Mouse (Mus musculus) forebrain, embryonic 14.5 days (tissue): Measurements from ENCODE around the gene Slc29a1. TPM values are rescaled to one million over a fixed set of nuclear protein-coding genes. Genes with fewer than 3 reads are reported as not detected.

Source experiments
- ATAC-seq: fragments of 200-750 bp; cut with Nextera tagmentation; 2 replicates; pipeline ENCODE4 v1.8.0; 2017; ENCODE audit warnings: mild to moderate bottlenecking, moderate library complexity
- DNase-seq: peaks from one replicate; pipeline ENCODE4 v3.0.0-alpha.2; 2015; ENCODE audit warnings: low spot score
- H3K27ac ChIP-seq: fragments of 300-500 bp; sonication (generic); 2 replicates; pipeline ENCODE4 v1.5.1; 2014; ENCODE audit warnings: low read depth, mild to moderate bottlenecking, control low read depth, low read length, moderate library complexity
- H3K27me3 ChIP-seq: fragments of 300-500 bp; sonication (generic); replicated peaks from 2 replicates; pipeline ENCODE4 v1.6.1; 2014; ENCODE audit warnings: low read length, control low read depth, mixed read lengths; ENCODE audit not compliant: control insufficient read depth, insufficient read depth
- H3K36me3 ChIP-seq: fragments of 300-500 bp; sonication (generic); 2 replicates; pipeline ENCODE4 v1.6.1; 2014; ENCODE audit warnings: low read length, control low read depth; ENCODE audit not compliant: control insufficient read depth, insufficient read depth
- H3K4me1 ChIP-seq: fragments of 300-500 bp; sonication (generic); 2 replicates; pipeline ENCODE4 v1.6.1; 2014; ENCODE audit warnings: antibody characterized with exemption, low read length, control low read depth; ENCODE audit not compliant: control insufficient read depth, insufficient read depth
- H3K4me2 ChIP-seq: fragments of 300-500 bp; sonication (generic); 2 replicates; pipeline ENCODE4 v1.6.1; 2014; ENCODE audit warnings: mild to moderate bottlenecking, control low read depth, low read length
- H3K4me3 ChIP-seq: fragments of 300-500 bp; sonication (generic); 2 replicates; pipeline ENCODE4 v1.5.1; 2014; ENCODE audit warnings: low read depth, low read length, control low read depth
- H3K9ac ChIP-seq: fragments of 300-500 bp; sonication (generic); 2 replicates; pipeline ENCODE4 v1.6.1; 2014; ENCODE audit warnings: mild to moderate bottlenecking, low read length, control low read depth, moderate library complexity
- H3K9me3 ChIP-seq: fragments of 300-500 bp; sonication (generic); replicated peaks from 2 replicates; pipeline ENCODE4 v1.6.1; 2016; ENCODE audit warnings: low read length, control low read depth, mixed read lengths; ENCODE audit not compliant: control insufficient read depth
- WGBS: fragments of 180-500 bp; shearing (Covaris S2); extraction: QIAGEN DNeasy Blood & Tissue Kit; methylation state at CpG from one replicate; pipeline ENCODE4 v1.1.7; 2014; 5-methylcytosine and 5-hydroxymethylcytosine counted together
- polyA plus RNA-seq: library from polyadenylated mRNA; unstranded; fragments of >200 nt; fragmentation: Nextera tagmentation; extraction: Ambion mirVana; gene quantifications from 2 replicates; pipeline ENCODE4 v1.2.1, GENCODE M21; 2014

The Slc29a1 gene
- polyA plus RNA-seq, 1 experiment from 2014 or later, result 53.0 TPM

- peak overlapping the region; percentile 35 for H3K9ac ChIP-seq
- no peak overlapping the region for H3K27ac ChIP-seq
- 48% methylated on average over 12 of the region's 12 CpGs for WGBS
- H3K9me3 ChIP-seq, result no peaks in the 10 kb centered on the region
- peaks cover 5% of the 10 kb centered on the region; the same call in 1 of the 2 replicates for H3K4me1 ChIP-seq
- no peak overlapping the region for H3K4me2 ChIP-seq
- no peaks in the 10 kb centered on the region for H3K27me3 ChIP-seq
- H3K4me3 ChIP-seq, result no peak overlapping the region
- DNase-seq (no peak), ATAC-seq (no peak)
- H3K36me3 ChIP-seq, result no peaks in the 10 kb centered on the region
Observed at GRCm38 (mm10) chr17:45580958-45581477, 18.4 kb downstream of the Slc29a1 start.

GRCm38 (mm10) chr17:45579554-45579953 lies 19.9 kb downstream of the Slc29a1 start:
- no peak for ATAC-seq
- no peaks in the 10 kb centered on the region for H3K36me3 ChIP-seq
- H3K9me3 ChIP-seq, result no peaks in the 10 kb centered on the region
- H3K4me3 ChIP-seq, result no peak overlapping the region
- H3K27ac ChIP-seq, result no peak overlapping the region
- H3K9ac ChIP-seq, result no peak overlapping the region
- no peaks in the 10 kb centered on the region for H3K27me3 ChIP-seq
- DNase-seq, result no peak
- H3K4me2 ChIP-seq, result no peak overlapping the region
- 84% methylated on average over 4 of the region's 4 CpGs for WGBS
- peaks cover 7% of the 10 kb centered on the region for H3K4me1 ChIP-seq

- Histone ChIP-seq H3K27ac (no peak overlapping the region), H3K9me3 (no peaks in the 10 kb centered on the region), H3K4me1 (peaks cover 6% of the 10 kb centered on the region), H3K4me3 (no peak overlapping the region), H3K4me2 (no peak overlapping the region), H3K36me3 (no peaks in the 10 kb centered on the region), H3K27me3 (no peaks in the 10 kb centered on the region), H3K9ac (no peak overlapping the region)
- ATAC-seq (no peak), DNase-seq (no peak)
- 65% methylated on average over 7 of the region's 7 CpGs for WGBS
Observed at GRCm38 (mm10) chr17:45578843-45579242, 20.6 kb downstream of the Slc29a1 start.

- H3K9ac ChIP-seq, result no peak overlapping the region
- H3K36me3 ChIP-seq, result no peaks in the 10 kb centered on the region
- H3K9me3 ChIP-seq, result no peaks in the 10 kb centered on the region
- no peaks in the 10 kb centered on the region for H3K27me3 ChIP-seq
- no peak overlapping the region for H3K4me3 ChIP-seq
- DNase-seq (no peak), ATAC-seq (no peak)
- H3K4me1 ChIP-seq, result peaks cover 6% of the 10 kb centered on the region
- no peak overlapping the region for H3K27ac ChIP-seq
- H3K4me2 ChIP-seq, result no peak overlapping the region
- WGBS, result 44% methylated on average over 5 of the region's 5 CpGs
Observed at GRCm38 (mm10) chr17:45578242-45578641, 21.2 kb downstream of the Slc29a1 start.

GRCm38 (mm10) chr17:45575123-45575897 lies 24.1 kb downstream of the Slc29a1 start:
- Histone ChIP-seq H3K4me1 (peaks cover 6% of the 10 kb centered on the region), H3K36me3 (peaks cover 14% of the 10 kb centered on the region), H3K4me2 (no peak overlapping the region), H3K4me3 (no peak overlapping the region), H3K9me3 (no peaks in the 10 kb centered on the region), H3K9ac (peak overlapping the region; percentile 99; the same call in 1 of the 2 replicates), H3K27ac (peak overlapping the region; percentile 98), H3K27me3 (no peaks in the 10 kb centered on the region)
- ATAC-seq, result no peak
- 88% methylated on average over 8 of the region's 8 CpGs for WGBS
- no peak for DNase-seq

- Histone ChIP-seq H3K9me3 (no peaks in the 10 kb centered on the region), H3K27me3 (no peaks in the 10 kb centered on the region), H3K4me1 (peaks cover 6% of the 10 kb centered on the region), H3K9ac (peak overlapping the region; percentile 99), H3K36me3 (peaks cover 25% of the 10 kb centered on the region), H3K4me2 (peak overlapping the region; percentile 95), H3K4me3 (peak overlapping the region; percentile 99), H3K27ac (peak overlapping the region; percentile 98)
- peak; percentile 60 for ATAC-seq
- under 1% methylated on average over 17 of the region's 17 CpGs for WGBS
- DNase-seq, result peak; percentile 88
Observed at GRCm38 (mm10) chr17:45574129-45574761, 25.2 kb downstream of the Slc29a1 start.

GRCm38 (mm10) chr17:45573780-45574123 lies 25.7 kb downstream of the Slc29a1 start:
- Histone ChIP-seq H3K4me2 (peak overlapping the region; percentile 95), H3K27ac (peak overlapping the region; percentile 98), H3K4me1 (peaks cover 6% of the 10 kb centered on the region), H3K9me3 (no peaks in the 10 kb centered on the region), H3K4me3 (peak overlapping the region; percentile 99), H3K9ac (peak overlapping the region; percentile 99), H3K36me3 (peaks cover 30% of the 10 kb centered on the region), H3K27me3 (no peaks in the 10 kb centered on the region)
- DNase-seq, result peak; percentile 96
- peak; percentile 65 for ATAC-seq
- under 1% methylated on average over 17 of the region's 18 CpGs for WGBS

- H3K9me3 ChIP-seq, result no peaks in the 10 kb centered on the region
- H3K36me3 ChIP-seq, result peaks cover 35% of the 10 kb centered on the region
- WGBS, result under 1% methylated on average over 41 of the region's 41 CpGs
- no peaks in the 10 kb centered on the region for H3K27me3 ChIP-seq
- DNase-seq (peak; percentile 99), ATAC-seq (peak; percentile 81)
- peaks cover 6% of the 10 kb centered on the region for H3K4me1 ChIP-seq
- H3K27ac ChIP-seq, result peak within 1 kb of the TSS; percentile 98
- H3K4me3 ChIP-seq, result peak within 1 kb of the TSS; percentile 99
- H3K4me2 ChIP-seq, result peak within 1 kb of the TSS; percentile 95
- peak within 1 kb of the TSS; percentile 99 for H3K9ac ChIP-seq
Observed at GRCm38 (mm10) chr17:45573087-45573779, 26.2 kb downstream of the Slc29a1 start, which contains the start of gene Hsp90ab1. Gene Hsp90ab1, minus strand, starts transcription at chr17:45573271.
